Mouse (Mus musculus) cerebellum, postnatal 4 days (tissue): Measurements from ENCODE around the gene Gm9573.

Source experiments
- DNase-seq, 2 experiments: peaks; one replicate each; pipeline ENCODE4 v3.0.0; 2022; ENCODE audit warnings: low spot score in 2 of 2, mixed read lengths in 1 of 2

The Gm9573 gene

GRCm38 (mm10) chr17:35594456-35594855 lies 32.0 kb downstream of the Gm9573 start:
- no peak for DNase-seq

DNA sequence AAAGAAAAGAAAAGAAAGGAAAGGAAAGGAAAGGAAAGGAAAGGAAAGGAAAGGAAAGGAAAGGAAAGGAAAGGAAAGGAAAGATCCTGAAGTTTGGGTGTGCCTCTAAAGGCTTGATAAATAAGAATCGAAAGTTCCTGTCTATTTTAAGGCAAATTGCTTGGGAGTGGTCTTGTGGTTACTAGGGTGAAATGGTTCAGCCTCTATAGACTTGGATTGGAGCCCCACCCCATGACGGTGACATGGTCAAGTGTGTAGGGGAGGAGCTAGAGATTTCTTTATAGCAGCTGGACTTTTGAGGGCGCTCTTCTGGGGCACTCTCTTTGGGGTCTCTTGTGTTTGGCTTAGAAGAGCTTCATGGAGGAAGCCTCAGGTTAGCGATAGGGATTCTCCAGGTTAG lies 32.7 kb downstream of the Gm9573 start:
- no peak for DNase-seq

DNA sequence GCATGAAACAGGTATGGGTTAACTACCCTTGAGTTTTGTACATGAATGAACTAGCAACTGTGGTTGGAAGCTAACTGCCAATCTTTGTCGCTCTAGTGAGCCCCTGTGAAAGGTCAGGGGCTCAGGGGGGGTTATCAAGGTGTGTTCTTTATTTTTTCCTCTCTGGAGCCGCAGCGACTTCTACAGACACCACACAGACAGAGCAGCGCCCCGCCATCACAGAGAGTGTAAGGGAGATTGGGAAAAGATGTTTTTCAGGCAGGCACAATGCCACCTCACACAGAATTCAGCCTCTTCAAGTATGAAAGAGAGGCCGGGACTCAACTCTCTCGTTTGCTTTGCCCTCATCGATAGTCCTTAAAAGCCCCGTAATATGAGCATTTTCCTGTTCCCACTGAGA lies 34.3 kb downstream of the Gm9573 start:
- no peak for DNase-seq

- DNase-seq, result no peak
Observed at GRCm38 (mm10) chr17:35591731-35592130, 34.7 kb downstream of the Gm9573 start.

DNA sequence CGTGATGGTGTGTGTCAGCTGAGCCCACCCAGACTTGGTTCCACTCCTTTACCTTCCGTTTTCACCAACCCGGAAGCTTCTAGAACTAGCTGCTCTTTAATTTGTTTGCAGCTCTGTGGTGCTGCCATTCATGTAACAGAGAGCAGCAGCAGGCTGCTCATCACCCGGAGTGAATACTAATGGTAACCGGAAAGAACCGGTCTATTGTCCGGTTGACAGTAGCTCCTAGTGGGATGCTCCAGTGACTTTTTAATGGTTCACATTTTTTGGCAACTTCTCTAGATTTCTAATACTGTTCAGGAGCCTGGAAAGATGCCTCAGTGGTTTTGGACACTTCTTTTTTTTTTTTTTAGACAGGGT lies 35.2 kb downstream of the Gm9573 start:
- DNase-seq, result no peak

GRCm38 (mm10) chr17:35590410-35591218 lies 35.8 kb downstream of the Gm9573 start:
- DNase-seq, result peak; percentile 75 to 87

GRCm38 (mm10) chr17:35588387-35588786 lies 38.0 kb downstream of the Gm9573 start:
- DNase-seq, result no peak

DNA sequence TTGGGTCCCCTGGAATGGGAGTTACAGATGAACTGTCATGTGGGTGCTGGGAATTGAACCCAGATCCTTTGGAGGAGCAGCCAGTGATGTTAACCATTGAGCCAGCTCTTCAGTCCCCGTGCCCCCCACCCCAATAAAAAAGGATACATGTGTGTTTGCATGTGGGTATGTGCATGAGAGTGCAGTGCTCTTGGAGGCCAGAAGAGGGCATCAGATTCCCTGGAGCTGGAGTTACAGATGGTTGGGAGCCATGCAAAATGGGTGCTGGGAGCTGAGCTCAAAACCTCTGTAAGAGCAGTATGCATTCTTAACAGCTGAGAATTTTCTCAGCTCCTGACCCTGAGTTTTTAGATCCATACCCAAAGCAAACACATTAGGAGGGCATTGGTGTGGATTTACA lies 39.1 kb downstream of the Gm9573 start:
- no peak for DNase-seq

DNA sequence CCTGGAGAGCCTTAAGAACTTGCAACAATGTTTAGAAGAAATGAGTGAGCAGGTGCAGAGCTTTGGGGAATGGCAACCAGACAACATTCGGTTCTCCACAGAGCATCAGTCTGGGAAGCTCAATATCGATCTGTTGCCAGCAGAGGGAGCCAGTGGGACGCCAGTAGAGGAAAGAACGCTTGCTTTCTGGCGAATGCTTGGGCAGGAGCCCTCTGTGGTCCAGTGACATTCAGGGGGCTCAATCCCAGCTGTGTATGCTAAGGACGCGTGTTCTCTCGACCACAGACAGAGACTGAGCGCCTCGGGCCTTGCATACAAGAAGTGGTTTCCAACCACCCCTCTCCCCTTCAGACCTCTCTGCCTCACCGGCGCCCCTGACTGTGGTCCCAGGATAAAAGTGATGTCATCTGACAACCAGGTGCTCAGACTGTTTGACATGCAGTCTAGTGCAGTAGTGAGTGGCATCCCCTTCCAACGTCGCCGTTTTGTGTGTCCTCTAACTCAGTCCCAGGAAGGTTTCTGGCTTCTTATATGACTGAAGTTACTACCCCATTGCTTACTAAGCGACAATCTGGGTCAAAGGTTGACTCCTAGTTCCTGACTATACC lies 42.0 kb downstream of the Gm9573 start:
- DNase-seq, result peak; percentile 80 to 86

DNA sequence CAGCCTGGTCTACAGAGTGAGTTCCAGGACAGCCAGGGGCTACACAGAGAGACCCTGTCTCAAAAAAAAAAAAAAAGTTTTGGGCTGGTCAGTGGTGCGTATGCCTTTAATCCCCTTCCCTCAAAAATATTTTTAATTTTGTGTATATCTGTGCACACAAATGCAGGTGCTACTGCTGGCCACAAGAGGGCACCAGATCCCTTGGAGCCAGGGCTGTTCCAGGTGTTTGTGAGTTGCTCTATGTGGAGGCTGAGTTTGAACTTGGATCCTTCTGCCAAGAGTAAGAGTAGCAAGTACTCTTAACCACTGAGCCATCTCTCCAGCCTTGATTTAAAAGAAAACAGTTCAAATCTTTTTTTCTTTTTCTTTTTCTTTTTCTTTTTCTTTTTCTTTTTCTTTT lies 43.5 kb downstream of the Gm9573 start:
- DNase-seq, result no peak

DNA sequence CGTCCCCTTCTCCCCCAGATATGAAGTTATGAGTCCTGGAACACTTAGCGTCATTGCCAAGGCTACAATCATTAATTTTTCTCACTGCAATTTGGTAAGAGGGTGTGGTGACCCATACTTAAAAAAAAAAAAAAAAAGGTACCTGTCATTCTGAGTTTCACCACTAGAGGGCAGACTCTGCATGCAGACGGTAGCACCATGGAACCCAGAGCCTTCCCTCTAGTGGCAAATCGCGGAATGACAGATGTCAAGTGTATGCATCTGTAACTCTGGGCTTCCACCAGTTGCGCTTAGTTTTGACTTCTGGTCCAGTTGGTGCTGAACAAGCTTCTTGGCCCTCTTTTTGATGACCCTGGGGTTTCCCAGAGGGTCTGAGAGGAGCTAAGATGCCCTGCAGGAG lies 48.2 kb downstream of the Gm9573 start:
- peak; percentile 53 to 82 for DNase-seq

GRCm38 (mm10) chr17:35571477-35571876 lies 55.0 kb downstream of the Gm9573 start:
- DNase-seq, result peak in 1 of 2 experiments; percentile 4

GRCm38 (mm10) chr17:35570836-35571235 lies 55.6 kb downstream of the Gm9573 start:
- DNase-seq, result peak in 1 of 2 experiments; percentile 4

DNA sequence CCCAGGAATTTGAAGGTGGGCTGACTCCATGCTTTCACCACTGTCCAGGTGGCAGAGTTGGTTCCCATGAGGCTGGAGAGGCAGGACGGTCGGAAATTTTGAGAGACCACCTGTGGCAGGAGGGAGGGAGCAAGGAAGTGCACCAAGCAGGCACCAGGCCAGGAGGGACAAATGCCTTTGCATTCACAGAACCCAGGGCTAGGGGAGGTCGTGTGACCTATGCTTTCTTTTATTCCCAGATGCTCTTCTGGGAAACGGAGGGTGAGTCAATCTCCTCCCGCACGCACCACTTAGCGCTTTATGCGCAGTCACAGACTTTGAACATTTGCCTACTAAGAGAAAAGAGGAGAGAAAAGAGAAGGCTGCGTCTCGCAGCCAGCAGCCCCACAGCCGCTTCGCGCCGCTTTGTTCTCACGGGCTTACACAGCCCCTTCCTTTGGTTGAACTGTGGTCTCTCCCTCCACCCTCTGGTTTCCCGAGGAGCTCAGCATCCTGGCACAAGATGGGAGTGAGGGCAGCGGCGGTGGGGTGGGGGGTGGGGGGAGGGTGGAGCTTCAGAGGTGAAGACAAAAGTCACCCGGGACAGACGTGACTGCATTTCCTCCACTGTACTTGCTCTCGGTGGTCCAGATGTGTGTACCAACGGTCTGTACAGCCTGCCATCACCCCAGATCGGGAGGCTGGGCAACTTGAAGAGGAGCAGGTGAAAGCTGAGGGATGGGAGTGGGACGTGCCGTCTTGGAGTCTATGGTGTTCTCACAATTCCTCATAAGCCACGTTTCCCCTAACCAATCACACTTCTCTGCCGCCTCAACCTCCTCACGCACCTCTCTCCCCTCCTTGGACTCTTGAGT lies 57.1 kb downstream of the Gm9573 start:
- DNase-seq, result peak in 1 of 2 experiments; percentile 12
